ENCODE assay signal across 7 mouse cellular contexts in the genomic region with DNA sequence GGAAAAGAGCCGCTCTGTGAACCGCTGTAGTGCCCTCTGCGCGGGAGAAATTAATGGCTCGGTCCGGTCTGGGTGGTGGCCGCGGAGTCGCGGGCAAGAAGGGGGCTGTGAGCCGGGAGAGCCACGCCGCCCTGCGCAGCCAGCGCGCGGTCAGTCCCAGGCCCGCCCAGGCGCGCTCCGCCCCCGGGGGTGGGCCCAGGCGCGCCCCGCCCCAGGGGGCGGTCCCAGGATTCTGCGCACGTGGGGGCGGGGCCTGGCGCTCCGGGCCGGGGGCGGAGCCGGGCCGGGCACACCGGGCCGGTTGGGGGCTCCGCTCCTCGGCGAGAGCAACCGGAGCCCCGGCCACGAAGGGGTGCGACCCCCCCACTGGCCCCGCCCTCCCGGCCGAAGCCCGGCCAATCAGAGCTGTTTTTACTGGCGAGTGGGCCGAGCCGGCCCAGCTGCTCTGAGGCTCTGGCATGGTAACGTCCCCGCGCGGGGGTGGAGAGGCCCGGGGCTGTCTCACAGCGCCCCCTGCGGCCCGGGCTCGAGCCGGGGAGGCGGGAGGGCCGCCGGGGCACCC. TPM values are rescaled to one million over a fixed set of nuclear protein-coding genes. Genes with fewer than 3 reads are reported as not detected.
A peak's percentile ranks its signal among the peaks of the same experiment; 100 is the strongest.
DNase-seq lines count a peak whose midpoint lies in the region; ATAC-seq lines count a peak whose summit lies in the region.

Gene Prpf40b (plus strand): TSS at position 275 of the 562 bp plus-strand sequence.

- H3K36me3 ChIP-seq in embryonic facial prominence, embryonic 11.5 days (replicated peaks; ENCODE audit: control insufficient read depth, insufficient read depth, low read depth, low read length), result no peaks in the 10 kb centered on the region
- H3K36me3 ChIP-seq in limb, embryonic 11.5 days (ENCODE audit: control insufficient read depth, insufficient read depth, low read length), result no peaks in the 10 kb centered on the region
- H3K36me3 ChIP-seq in midbrain, embryonic 14.5 days (ENCODE audit: control insufficient read depth, insufficient read depth, low read length), result no peaks in the 10 kb centered on the region

- H3K4me1 ChIP-seq in embryonic facial prominence, embryonic 11.5 days (ENCODE audit: control insufficient read depth, insufficient read depth, low read length), result no peaks in the 10 kb centered on the region
- H3K4me1 ChIP-seq in limb, embryonic 11.5 days (ENCODE audit: control insufficient read depth, insufficient read depth, low read length), result peaks cover 6% of the 10 kb centered on the region; the same call in 1 of the 2 replicates
- H3K4me1 ChIP-seq in midbrain, embryonic 14.5 days (ENCODE audit: control insufficient read depth, insufficient read depth, low read length), result peaks cover 10% of the 10 kb centered on the region

- peak; percentile 98 for DNase-seq in adrenal gland, postnatal 14 days
- DNase-seq in embryonic facial prominence, embryonic 11.5 days (ENCODE audit: low spot score), result peak; percentile 94
- peak; percentile 100 for DNase-seq in heart, adult 11 months
- DNase-seq in kidney, adult 18-20 months, result peak; percentile 93
- peak; percentile 93 for DNase-seq in limb, embryonic 11.5 days (ENCODE audit: low spot score)
- DNase-seq in midbrain, embryonic 14.5 days, result peak; percentile 97
- peak; percentile 83 to 88 for DNase-seq in spleen, adult 18-20 months

- peak within 1 kb of the TSS; percentile 70 for H3K9ac ChIP-seq in embryonic facial prominence, embryonic 11.5 days (replicated peaks; ENCODE audit: low read length)
- peak within 1 kb of the TSS; percentile 78 for H3K9ac ChIP-seq in limb, embryonic 11.5 days (ENCODE audit: low read length)
- H3K9ac ChIP-seq in midbrain, embryonic 14.5 days (replicated peaks; ENCODE audit: low read length), result peak within 1 kb of the TSS; percentile 71

- WGBS in embryonic facial prominence, embryonic 11.5 days, result 2% methylated on average over 13 of the region's 64 CpGs
- under 1% methylated on average over 50 of the region's 64 CpGs for WGBS in limb, embryonic 11.5 days
- under 1% methylated on average over 64 of the region's 64 CpGs for WGBS in midbrain, embryonic 14.5 days

- H3K9me3 ChIP-seq in embryonic facial prominence, embryonic 11.5 days (replicated peaks; ENCODE audit: control insufficient read depth, low read length), result no peaks in the 10 kb centered on the region
- H3K9me3 ChIP-seq in limb, embryonic 11.5 days (ENCODE audit: control insufficient read depth, low read length), result no peaks in the 10 kb centered on the region
- H3K9me3 ChIP-seq in midbrain, embryonic 14.5 days (ENCODE audit: control insufficient read depth, low read length), result no peaks in the 10 kb centered on the region

- peak; percentile 91 for ATAC-seq in embryonic facial prominence, embryonic 11.5 days (replicated peaks; ENCODE audit: insufficient number of reproducible peaks, low FRiP score, low TSS enrichment, low read depth)
- peak; percentile 91 for ATAC-seq in limb, embryonic 11.5 days (ENCODE audit: insufficient number of reproducible peaks, low FRiP score, low TSS enrichment, low read depth)
- peak; percentile 96 for ATAC-seq in midbrain, embryonic 14.5 days (ENCODE audit: low FRiP score, low TSS enrichment)

- peak within 1 kb of the TSS; percentile 51 for H3K4me3 ChIP-seq in embryonic facial prominence, embryonic 11.5 days (ENCODE audit: low read depth, low read length)
- peak within 1 kb of the TSS; percentile 67 for H3K4me3 ChIP-seq in limb, embryonic 11.5 days (ENCODE audit: low read depth, low read length)
- peak within 1 kb of the TSS; percentile 74 for H3K4me3 ChIP-seq in midbrain, embryonic 14.5 days (replicated peaks; ENCODE audit: low read depth, low read length)

- H3K27ac ChIP-seq in embryonic facial prominence, embryonic 11.5 days (replicated peaks; ENCODE audit: low read depth, low read length), result peak within 1 kb of the TSS; percentile 74
- H3K27ac ChIP-seq in limb, embryonic 11.5 days (replicated peaks; ENCODE audit: low read depth, low read length), result peak within 1 kb of the TSS; percentile 88
- H3K27ac ChIP-seq in midbrain, embryonic 14.5 days (replicated peaks; ENCODE audit: low read depth, low read length), result peak within 1 kb of the TSS; percentile 91

- peak within 1 kb of the TSS; percentile 48 for H3K4me2 ChIP-seq in embryonic facial prominence, embryonic 11.5 days (ENCODE audit: low read depth, low read length)
- H3K4me2 ChIP-seq in limb, embryonic 11.5 days (ENCODE audit: low read depth, severe bottlenecking), result peak within 1 kb of the TSS; percentile 58
- peak within 1 kb of the TSS; percentile 58 for H3K4me2 ChIP-seq in midbrain, embryonic 14.5 days (ENCODE audit: low read length)

- no peaks in the 10 kb centered on the region for H3K27me3 ChIP-seq in embryonic facial prominence, embryonic 11.5 days (ENCODE audit: control insufficient read depth, insufficient read depth, low read length)
- no peaks in the 10 kb centered on the region for H3K27me3 ChIP-seq in limb, embryonic 11.5 days (ENCODE audit: control insufficient read depth, insufficient read depth, low read length)
- no peaks in the 10 kb centered on the region for H3K27me3 ChIP-seq in midbrain, embryonic 14.5 days (ENCODE audit: control insufficient read depth, insufficient read depth, low read length)

RNA-seq across cellular contexts. Expression of gene Prpf40b, which starts in this region (rescaled TPM):
- total RNA-seq in adrenal gland, postnatal 14 days (2021), result 44.8 and 46.5 TPM in 2 replicates
- polyA plus RNA-seq in embryonic facial prominence, embryonic 11.5 days (2014; fragmentation: Nextera tagmentation; extraction: Ambion mirVana), result 42.0 and 44.1 TPM in 2 replicates
- 51.9 and 57.3 TPM in 2 replicates for polyA plus RNA-seq in limb, embryonic 11.5 days (2014; fragmentation: Nextera tagmentation; extraction: Ambion mirVana)
- polyA plus RNA-seq in midbrain, embryonic 14.5 days (2014; fragmentation: Nextera tagmentation; extraction: Ambion mirVana), result 100 and 105 TPM in 2 replicates

Comparison
In these comparisons a context has a peak if more than half of its experiments do, and no peak if none do; other contexts are left out.
1. Peak in every context shown above with its lines: DNase-seq, ATAC-seq, H3K4me3 ChIP-seq and H3K27ac ChIP-seq.